Mouse (Mus musculus) bone marrow, adult 2 months (tissue): Measurements from ENCODE around the gene Nek7.

Source experiments
- CTCF ChIP-seq: fragments of 200-500 bp; IDR thresholded peaks from 2 replicates; pipeline ENCODE4 v1.5.1; 2011; ENCODE audit warnings: low read length, control low read depth; ENCODE audit not compliant: control insufficient read depth, insufficient read depth
- POLR2A ChIP-seq: fragments of 200-500 bp; IDR thresholded peaks from 2 replicates; pipeline ENCODE4 v1.6.1; 2011; ENCODE audit warnings: low read depth, mild to moderate bottlenecking, control low read depth, low read length, borderline replicate concordance; ENCODE audit not compliant: control insufficient read depth

DNA sequence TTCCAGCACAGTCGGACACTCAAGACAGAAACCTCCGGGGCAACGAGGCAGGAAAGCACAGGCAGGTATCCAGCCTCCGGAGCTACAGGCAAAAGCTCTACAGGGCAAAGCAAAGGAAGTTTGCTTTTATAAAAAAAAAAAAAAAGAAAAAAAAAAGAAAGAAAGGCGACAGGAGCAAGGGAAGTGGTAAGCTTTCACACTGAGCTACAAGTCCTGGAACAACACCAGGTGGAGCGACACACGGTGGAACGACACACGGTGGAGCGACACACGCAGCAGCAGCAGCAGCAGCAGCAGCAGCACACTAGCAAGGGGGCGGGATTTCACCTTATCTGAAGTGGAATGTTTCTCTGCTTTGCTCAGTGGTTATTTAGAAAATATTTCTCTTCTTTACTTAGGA lies 10.8 kb downstream of the Nek7 start:
- no peak for TF ChIP-seq CTCF
- no peak for TF ChIP-seq POLR2A
